Mouse (Mus musculus): ENCODE measurements around the gene Fsd1l. TPM values are rescaled to one million over a fixed set of nuclear protein-coding genes. Genes with fewer than 3 reads are reported as not detected.
"Not testable (repeated sequence)": the region's sequence is repeated elsewhere in the genome, so short reads cannot be mapped to it uniquely, and the experiment has no call there.

Gene Fsd1l
- polyA plus RNA-seq, 1 experiment: 7.5 TPM

- Histone ChIP-seq H3K27ac (ENCODE audit: insufficient read depth, low read length) (no peak within 1 kb of the TSS), H3K9me3 (replicated peaks; ENCODE audit: control insufficient read depth, insufficient read depth, low read length, poor library complexity, severe bottlenecking) (no peaks in the 10 kb centered on the region), H3K9ac (ENCODE audit: low read depth, poor library complexity, severe bottlenecking) (peak within 1 kb of the TSS; percentile 90), H3K4me3 (ENCODE audit: low read depth, low read length) (peak within 1 kb of the TSS; percentile 94), H3K4me1 (ENCODE audit: control insufficient read depth, insufficient read depth, low read length) (no peaks in the 10 kb centered on the region), H3K36me3 (ENCODE audit: control insufficient read depth, insufficient read depth, low read length, poor library complexity, severe bottlenecking) (no peaks in the 10 kb centered on the region), H3K27me3 (ENCODE audit: control insufficient read depth, insufficient read depth, low read length, poor library complexity, severe bottlenecking) (no peaks in the 10 kb centered on the region)
- TF ChIP-seq EP300 (IDR thresholded peaks at IDR 0.05; ENCODE audit: insufficient read depth, low read depth, low read length) (0 out of 2 replicates have a peak, but pooled peaks have one; percentile 5), POLR2A (IDR thresholded peaks at IDR 0.05; ENCODE audit: insufficient read depth, low read length) (no peak)
Observed at GRCm38 (mm10) chr4:53713704-53714050, 82.4 kb downstream of the Fsd1l start, which contains the start of gene Fktn. TSS of gene Fktn (plus strand) at chr4:53713998.

- H3K9ac ChIP-seq (ENCODE audit: low read depth, poor library complexity, severe bottlenecking): peak overlapping the region; percentile 90
- no peak overlapping the region for H3K27ac ChIP-seq (ENCODE audit: insufficient read depth, low read length)
- H3K27me3 ChIP-seq (ENCODE audit: control insufficient read depth, insufficient read depth, low read length, poor library complexity, severe bottlenecking): no peaks in the 10 kb centered on the region
- TF ChIP-seq CTCF (IDR thresholded peaks at IDR 0.05; ENCODE audit: low read depth, low read length) (no peak), EP300 (IDR thresholded peaks at IDR 0.05; ENCODE audit: insufficient read depth, low read depth, low read length) (no peak), POLR2A (IDR thresholded peaks at IDR 0.05; ENCODE audit: insufficient read depth, low read length) (no peak)
- H3K4me1 ChIP-seq (ENCODE audit: control insufficient read depth, insufficient read depth, low read length): no peaks in the 10 kb centered on the region
- H3K36me3 ChIP-seq (ENCODE audit: control insufficient read depth, insufficient read depth, low read length, poor library complexity, severe bottlenecking): no peaks in the 10 kb centered on the region
- H3K9me3 ChIP-seq (replicated peaks; ENCODE audit: control insufficient read depth, insufficient read depth, low read length, poor library complexity, severe bottlenecking): no peaks in the 10 kb centered on the region
- H3K4me3 ChIP-seq (ENCODE audit: low read depth, low read length): peak overlapping the region; percentile 94
Observed at GRCm38 (mm10) chr4:53714051-53714814, 83.0 kb downstream of the Fsd1l start.

- no peak overlapping the region for H3K4me3 ChIP-seq (ENCODE audit: low read depth, low read length)
- no peak overlapping the region for H3K9ac ChIP-seq (ENCODE audit: low read depth, poor library complexity, severe bottlenecking)
- H3K4me1 ChIP-seq (ENCODE audit: control insufficient read depth, insufficient read depth, low read length): no peaks in the 10 kb centered on the region
- no peak overlapping the region for H3K27ac ChIP-seq (ENCODE audit: insufficient read depth, low read length)
- H3K36me3 ChIP-seq (ENCODE audit: control insufficient read depth, insufficient read depth, low read length, poor library complexity, severe bottlenecking): no peaks in the 10 kb centered on the region
- TF ChIP-seq CTCF (IDR thresholded peaks at IDR 0.05; ENCODE audit: low read depth, low read length) (peak; percentile 30), EP300 (IDR thresholded peaks at IDR 0.05; ENCODE audit: insufficient read depth, low read depth, low read length) (no peak)
- H3K27me3 ChIP-seq (ENCODE audit: control insufficient read depth, insufficient read depth, low read length, poor library complexity, severe bottlenecking): no peaks in the 10 kb centered on the region
- H3K9me3 ChIP-seq (replicated peaks; ENCODE audit: control insufficient read depth, insufficient read depth, low read length, poor library complexity, severe bottlenecking): no peaks in the 10 kb centered on the region
Observed at GRCm38 (mm10) chr4:53715977-53716376, 84.7 kb downstream of the Fsd1l start.

GRCm38 (mm10) chr4:53717546-53717945 lies 86.3 kb downstream of the Fsd1l start:
- no peaks in the 10 kb centered on the region for H3K4me1 ChIP-seq (ENCODE audit: control insufficient read depth, insufficient read depth, low read length)
- no peaks in the 10 kb centered on the region for H3K27me3 ChIP-seq (ENCODE audit: control insufficient read depth, insufficient read depth, low read length, poor library complexity, severe bottlenecking)
- no peak overlapping the region for H3K27ac ChIP-seq (ENCODE audit: insufficient read depth, low read length)
- H3K9ac ChIP-seq (ENCODE audit: low read depth, poor library complexity, severe bottlenecking): no peak overlapping the region
- no peak overlapping the region for H3K4me3 ChIP-seq (ENCODE audit: low read depth, low read length)
- H3K36me3 ChIP-seq (ENCODE audit: control insufficient read depth, insufficient read depth, low read length, poor library complexity, severe bottlenecking): no peaks in the 10 kb centered on the region
- H3K9me3 ChIP-seq (replicated peaks; ENCODE audit: control insufficient read depth, insufficient read depth, low read length, poor library complexity, severe bottlenecking): no peaks in the 10 kb centered on the region
- TF ChIP-seq CTCF (IDR thresholded peaks at IDR 0.05; ENCODE audit: low read depth, low read length) (no peak), EP300 (IDR thresholded peaks at IDR 0.05; ENCODE audit: insufficient read depth, low read depth, low read length) (no peak), POLR2A (IDR thresholded peaks at IDR 0.05; ENCODE audit: insufficient read depth, low read length) (no peak)

GRCm38 (mm10) chr4:53718261-53718660 lies 87.0 kb downstream of the Fsd1l start:
- H3K27me3 ChIP-seq (ENCODE audit: control insufficient read depth, insufficient read depth, low read length, poor library complexity, severe bottlenecking): no peaks in the 10 kb centered on the region
- TF ChIP-seq POLR2A (IDR thresholded peaks at IDR 0.05; ENCODE audit: insufficient read depth, low read length) (no peak), EP300 (IDR thresholded peaks at IDR 0.05; ENCODE audit: insufficient read depth, low read depth, low read length) (no peak), CTCF (IDR thresholded peaks at IDR 0.05; ENCODE audit: low read depth, low read length) (no peak)
- no peaks in the 10 kb centered on the region for H3K9me3 ChIP-seq (replicated peaks; ENCODE audit: control insufficient read depth, insufficient read depth, low read length, poor library complexity, severe bottlenecking)
- no peak overlapping the region for H3K4me3 ChIP-seq (ENCODE audit: low read depth, low read length)
- H3K27ac ChIP-seq (ENCODE audit: insufficient read depth, low read length): no peak overlapping the region
- H3K4me1 ChIP-seq (ENCODE audit: control insufficient read depth, insufficient read depth, low read length): no peaks in the 10 kb centered on the region
- no peaks in the 10 kb centered on the region for H3K36me3 ChIP-seq (ENCODE audit: control insufficient read depth, insufficient read depth, low read length, poor library complexity, severe bottlenecking)
- no peak overlapping the region for H3K9ac ChIP-seq (ENCODE audit: low read depth, poor library complexity, severe bottlenecking)

- H3K36me3 ChIP-seq (ENCODE audit: control insufficient read depth, insufficient read depth, low read length, poor library complexity, severe bottlenecking): 0 out of 2 replicates have a peak, but pooled peaks cover 3% of the 10 kb centered on the region
- H3K9me3 ChIP-seq (replicated peaks; ENCODE audit: control insufficient read depth, insufficient read depth, low read length, poor library complexity, severe bottlenecking): no peaks in the 10 kb centered on the region
- H3K27me3 ChIP-seq (ENCODE audit: control insufficient read depth, insufficient read depth, low read length, poor library complexity, severe bottlenecking): no peaks in the 10 kb centered on the region
- no peak overlapping the region for H3K27ac ChIP-seq (ENCODE audit: insufficient read depth, low read length)
- no peak overlapping the region for H3K4me3 ChIP-seq (ENCODE audit: low read depth, low read length)
- no peaks in the 10 kb centered on the region for H3K4me1 ChIP-seq (ENCODE audit: control insufficient read depth, insufficient read depth, low read length)
- no peak for TF ChIP-seq EP300 (IDR thresholded peaks at IDR 0.05; ENCODE audit: insufficient read depth, low read depth, low read length)
- TF ChIP-seq CTCF (IDR thresholded peaks at IDR 0.05; ENCODE audit: low read depth, low read length): no peak
- no peak for TF ChIP-seq POLR2A (IDR thresholded peaks at IDR 0.05; ENCODE audit: insufficient read depth, low read length)
- no peak overlapping the region for H3K9ac ChIP-seq (ENCODE audit: low read depth, poor library complexity, severe bottlenecking)
Observed at GRCm38 (mm10) chr4:53722506-53722905, 91.2 kb downstream of the Fsd1l start.

- not testable (repeated sequence) for H3K9me3 ChIP-seq (replicated peaks; ENCODE audit: control insufficient read depth, insufficient read depth, low read length, poor library complexity, severe bottlenecking); H3K4me3 ChIP-seq (ENCODE audit: low read depth, low read length); H3K36me3 ChIP-seq (ENCODE audit: control insufficient read depth, insufficient read depth, low read length, poor library complexity, severe bottlenecking); H3K9ac ChIP-seq (ENCODE audit: low read depth, poor library complexity, severe bottlenecking); H3K27me3 ChIP-seq (ENCODE audit: control insufficient read depth, insufficient read depth, low read length, poor library complexity, severe bottlenecking); H3K27ac ChIP-seq (ENCODE audit: insufficient read depth, low read length); H3K4me1 ChIP-seq (ENCODE audit: control insufficient read depth, insufficient read depth, low read length)
Observed at GRCm38 (mm10) chr4:53726100-53726499, 94.8 kb downstream of the Fsd1l start.
